Comparison of ENCODE assay signal across 12 mouse cellular contexts in genomic region chr2:84065061-84065460, GRCm38 (mm10).
DNase-seq lines count a peak whose midpoint lies in the region; ATAC-seq and TF ChIP-seq lines count a peak whose summit lies in the region.
"Had no signal": no experiment of that assay in that cellular context is flagged by ENCODE, and none has a peak within 500 bp of the region (broad histone marks: within the 10 kb centered on the region; RNA-seq: fewer than 3 reads in every experiment).

No protein-coding gene starts in this region.

- no peak overlapping the region for H3K9ac ChIP-seq in forebrain, postnatal 0 days
- no peak overlapping the region for H3K9ac ChIP-seq in forebrain, embryonic 11.5 days (ENCODE audit: low read length)
- H3K9ac ChIP-seq in kidney, embryonic 16.5 days (replicated peaks; ENCODE audit: low read length), result no peak overlapping the region
- H3K9ac ChIP-seq: limb, embryonic 13.5 days had no signal

- peak; percentile 18; the same call in 1 of the 2 replicates for ATAC-seq in forebrain, postnatal 0 days
- no peak for ATAC-seq in forebrain, embryonic 11.5 days (replicated peaks; ENCODE audit: low FRiP score)
- no peak for ATAC-seq in kidney, embryonic 16.5 days (ENCODE audit: low FRiP score, low TSS enrichment)
- no peak for ATAC-seq in cerebellum, adult (ENCODE audit: insufficient number of reproducible peaks, low FRiP score, low TSS enrichment)

- no peaks in the 10 kb centered on the region for H3K36me3 ChIP-seq in forebrain, postnatal 0 days (ENCODE audit: insufficient read depth)
- no peaks in the 10 kb centered on the region for H3K36me3 ChIP-seq in forebrain, embryonic 11.5 days (ENCODE audit: control insufficient read depth, insufficient read depth, low read length)
- H3K36me3 ChIP-seq in kidney, embryonic 16.5 days (ENCODE audit: insufficient read depth, low read length), result no peaks in the 10 kb centered on the region
- H3K36me3 ChIP-seq: limb, embryonic 13.5 days had no signal

- no peak overlapping the region for H3K4me2 ChIP-seq in forebrain, postnatal 0 days (ENCODE audit: low read depth)
- no peak overlapping the region for H3K4me2 ChIP-seq in forebrain, embryonic 11.5 days (ENCODE audit: low read depth, low read length, severe bottlenecking)
- H3K4me2 ChIP-seq in kidney, embryonic 16.5 days (replicated peaks; ENCODE audit: low read depth, low read length), result no peak overlapping the region
- H3K4me2 ChIP-seq: limb, embryonic 13.5 days had no signal

- peak; percentile 24 for DNase-seq in forebrain, postnatal 0 days
- no peak for DNase-seq in forebrain, embryonic 11.5 days (ENCODE audit: low spot score)
- DNase-seq in kidney, postnatal 14 days, result peak; percentile 7
- DNase-seq in lung, postnatal 36 days, result peak; percentile 42
- DNase-seq in lung, adult 2 months, result no peak
- peak; percentile 24 for DNase-seq in naive thymus-derived CD4-positive, alpha-beta T cell, adult 2 months (ENCODE audit: low read depth)
- DNase-seq: cerebellum, adult 9-10 months; lung, postnatal 4 days; thymus, postnatal 36 days had no signal

- H3K4me3 ChIP-seq in forebrain, postnatal 0 days (ENCODE audit: low read depth, low read length), result no peak overlapping the region
- no peak overlapping the region for H3K4me3 ChIP-seq in forebrain, embryonic 11.5 days (ENCODE audit: low read depth, low read length)
- H3K4me3 ChIP-seq in kidney, embryonic 16.5 days (ENCODE audit: low read length), result no peak overlapping the region
- H3K4me3 ChIP-seq in lung, adult 2 months (replicated peaks; ENCODE audit: extremely low read depth, low read depth, low read length), result no peak overlapping the region
- H3K4me3 ChIP-seq: limb, embryonic 13.5 days had no signal

- no peaks in the 10 kb centered on the region for H3K4me1 ChIP-seq in forebrain, postnatal 0 days (ENCODE audit: insufficient read depth)
- H3K4me1 ChIP-seq in forebrain, embryonic 11.5 days (replicated peaks; ENCODE audit: control insufficient read depth, insufficient read depth, low read length), result no peaks in the 10 kb centered on the region
- no peaks in the 10 kb centered on the region for H3K4me1 ChIP-seq in kidney, embryonic 16.5 days (ENCODE audit: insufficient read depth, low read length)
- peaks cover 11% of the 10 kb centered on the region for H3K4me1 ChIP-seq in lung, adult 2 months (ENCODE audit: control insufficient read depth, insufficient read depth, low read length)
- H3K4me1 ChIP-seq: limb, embryonic 13.5 days had no signal

- H3K27ac ChIP-seq in forebrain, postnatal 0 days (ENCODE audit: low read depth, low read length), result no peak overlapping the region
- no peak overlapping the region for H3K27ac ChIP-seq in forebrain, embryonic 11.5 days (ENCODE audit: low read depth, low read length)
- no peak overlapping the region for H3K27ac ChIP-seq in kidney, embryonic 16.5 days (ENCODE audit: low read length)
- H3K27ac ChIP-seq: limb, embryonic 13.5 days had no signal

- 75% methylated on average over 7 of the region's 7 CpGs for WGBS in forebrain, postnatal 0 days
- WGBS in forebrain, embryonic 11.5 days, result 77% methylated on average over 7 of the region's 7 CpGs
- WGBS in kidney, embryonic 16.5 days, result 48% methylated on average over 7 of the region's 7 CpGs
- 36% methylated on average over 7 of the region's 7 CpGs for WGBS in lung, adult 2 months

- peak; percentile 46; the same call in 1 of the 2 replicates for TF ChIP-seq CTCF in forebrain, postnatal 0 days (IDR thresholded peaks at IDR 0.05; ENCODE audit: low read depth)
- TF ChIP-seq CTCF in lung, adult 2 months (IDR thresholded peaks at IDR 0.05; ENCODE audit: insufficient read depth, low read length), result no peak

- H3K9me3 ChIP-seq in forebrain, postnatal 0 days (ENCODE audit: low read length), result no peaks in the 10 kb centered on the region
- no peaks in the 10 kb centered on the region for H3K9me3 ChIP-seq in forebrain, embryonic 11.5 days (ENCODE audit: control insufficient read depth, low read length)
- H3K9me3 ChIP-seq in kidney, embryonic 16.5 days (ENCODE audit: low read length), result no peaks in the 10 kb centered on the region
- H3K9me3 ChIP-seq: limb, embryonic 13.5 days had no signal

- no peaks in the 10 kb centered on the region for H3K27me3 ChIP-seq in forebrain, postnatal 0 days (ENCODE audit: insufficient read depth, low read length)
- H3K27me3 ChIP-seq in forebrain, embryonic 11.5 days (ENCODE audit: control insufficient read depth, insufficient read depth, low read length), result no peaks in the 10 kb centered on the region
- H3K27me3 ChIP-seq in kidney, embryonic 16.5 days (ENCODE audit: insufficient read depth, low read length), result no peaks in the 10 kb centered on the region
- H3K27me3 ChIP-seq: limb, embryonic 13.5 days had no signal

- TF ChIP-seq POLR2A in lung, adult 2 months (IDR thresholded peaks at IDR 0.05; ENCODE audit: borderline replicate concordance, extremely low read depth, low read depth, low read length), result no peak

Comparison
In these comparisons a context has a peak if more than half of its experiments do, and no peak if none do; other contexts are left out.
1. DNase-seq: peak in forebrain, postnatal 0 days (single experiment), kidney, postnatal 14 days (single experiment), lung, postnatal 36 days (single experiment) and naive thymus-derived CD4-positive, alpha-beta T cell, adult 2 months (single experiment); none in forebrain, embryonic 11.5 days (single experiment) and lung, adult 2 months (single experiment).